Mouse (Mus musculus) G1E (cell line): ENCODE measurements around the gene Adamtsl4. TPM values are rescaled to one million over a fixed set of nuclear protein-coding genes. Genes with fewer than 3 reads are reported as not detected.
"Not testable (repeated sequence)": the region's sequence is repeated elsewhere in the genome, so short reads cannot be mapped to it uniquely, and the experiment has no call there.

Source experiments
- ATAC-seq: 2 replicates; pipeline ENCODE4 v1.8.0; 2016; ENCODE audit warnings: mild to moderate bottlenecking; ENCODE audit not compliant: insufficient number of reproducible peaks, poor library complexity, low FRiP score, severe bottlenecking; ENCODE audit errors: extremely low read depth
- DNase-seq: peaks from one replicate; pipeline ENCODE4 v3.0.0; 2012; ENCODE audit warnings: low spot score
- H3K27me3 ChIP-seq: 2 replicates; pipeline ENCODE4 v1.6.1; 2012; ENCODE audit warnings: mild to moderate bottlenecking, low read length, inconsistent platforms; ENCODE audit not compliant: insufficient read depth
- H3K36me3 ChIP-seq: replicated peaks from 2 replicates; pipeline ENCODE3; 2012; ENCODE audit warnings: mild to moderate bottlenecking, inconsistent platforms
- H3K4me1 ChIP-seq: 2 replicates; pipeline ENCODE4 v1.6.1; 2012; ENCODE audit warnings: low read depth, low read length, inconsistent platforms, mixed read lengths; ENCODE audit not compliant: insufficient read depth
- H3K4me3 ChIP-seq: 2 replicates; pipeline ENCODE4 v1.5.1; 2012; ENCODE audit warnings: low read depth, mild to moderate bottlenecking, inconsistent platforms, low read length, moderate library complexity, mixed read lengths
- H3K9me3 ChIP-seq: replicated peaks from 2 replicates; pipeline ENCODE4 v1.6.1; 2012; ENCODE audit warnings: inconsistent platforms
- CTCF ChIP-seq: IDR thresholded peaks from 2 replicates; pipeline ENCODE4 v1.5.1; 2012; ENCODE audit warnings: low read depth, low read length, inconsistent platforms, mixed read lengths
- GATA1 ChIP-seq: IDR thresholded peaks from 2 replicates; pipeline ENCODE4 v1.6.1; 2012; ENCODE audit warnings: borderline replicate concordance, low read length, inconsistent platforms, mixed read lengths
- GATA2 ChIP-seq: IDR thresholded peaks from 2 replicates; pipeline ENCODE4 v1.6.1; 2012; ENCODE audit warnings: low read depth, low read length, inconsistent platforms, borderline replicate concordance
- POLR2AphosphoS5 ChIP-seq: IDR thresholded peaks from 2 replicates; pipeline ENCODE4 v1.6.1; 2012; ENCODE audit warnings: low read depth, low read length, inconsistent platforms; ENCODE audit not compliant: insufficient replicate concordance
- TAL1 ChIP-seq: conservative IDR thresholded peaks from 2 replicates; pipeline ENCODE4 v1.6.1; 2012; ENCODE audit warnings: low read depth, low read length, inconsistent platforms, mixed read lengths
- polyA plus RNA-seq: library from polyadenylated mRNA; stranded (reverse); fragments of >175 nt; gene quantifications from 2 replicates; pipeline ENCODE4 v1.2.3, GENCODE M21; 2012
- total RNA-seq, 2 experiments: library from RNA; stranded (forward) in 1 of 2; stranded (reverse) in 1 of 2; fragments of 200-1000 nt in 1 of 2; fragments of >200 nt in 1 of 2; fragmentation: Nextera tagmentation in 1 of 2; gene quantifications; 2 replicates each; pipeline ENCODE4 v1.2.3; 2014 to 2017

Gene Adamtsl4
- total and polyA plus RNA-seq, 3 experiments = 0.11 TPM; not detected in 2

DNA sequence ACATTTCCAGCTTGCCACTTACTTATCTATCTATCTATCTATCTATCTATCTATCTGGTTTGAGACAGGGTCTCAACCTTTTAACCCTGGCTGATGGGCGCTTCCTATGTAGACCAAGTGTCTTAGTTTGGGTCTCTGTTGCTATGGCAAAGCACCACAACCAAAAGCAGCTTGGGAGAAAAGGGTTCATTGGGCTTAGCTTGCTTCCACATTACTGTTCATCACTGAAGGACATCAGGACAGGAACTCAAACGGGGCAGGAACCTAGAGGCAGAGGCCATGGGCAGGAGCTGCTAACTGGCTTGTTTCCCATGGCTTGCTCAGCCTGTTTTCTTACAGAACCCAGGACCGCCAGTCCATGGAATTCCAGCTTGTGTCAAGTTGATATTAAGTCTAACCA, 30.6 kb downstream of the Adamtsl4 start:
- no peak for TF ChIP-seq CTCF
- TF ChIP-seq POLR2AphosphoS5 = no peak
- no peak for TF ChIP-seq GATA2
- TF ChIP-seq TAL1 = no peak
- no peak for TF ChIP-seq GATA1
- DNase-seq (no peak), ATAC-seq (no peak)
- Histone ChIP-seq H3K36me3 (peaks cover 34% of the 10 kb centered on the region), H3K9me3 (no peaks in the 10 kb centered on the region), H3K27me3 (no peaks in the 10 kb centered on the region), H3K4me1 (peaks cover 39% of the 10 kb centered on the region), H3K4me3 (no peak overlapping the region)

DNA sequence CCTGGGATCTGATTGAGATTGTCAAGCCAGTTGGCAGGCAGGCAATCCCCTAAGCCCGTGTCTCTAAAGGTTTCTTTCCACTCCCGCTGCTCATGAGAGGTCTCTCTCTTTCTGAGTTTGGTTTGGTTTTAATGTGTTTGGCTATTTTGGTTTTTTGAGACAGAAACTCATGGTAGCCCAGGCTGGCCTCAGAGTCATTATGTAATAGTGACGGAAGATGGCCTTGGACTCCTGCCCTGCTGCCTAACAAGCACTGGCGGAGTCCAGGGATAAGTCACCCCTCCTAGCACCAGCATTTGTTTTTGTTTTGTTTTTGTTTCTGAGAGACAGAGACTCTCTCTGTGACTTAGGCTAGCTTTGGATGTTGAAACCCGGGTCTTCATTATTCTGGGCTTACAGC, 32.3 kb downstream of the Adamtsl4 start:
- peaks cover 43% of the 10 kb centered on the region for H3K4me1 ChIP-seq
- H3K4me3 ChIP-seq = no peak overlapping the region
- TF ChIP-seq CTCF (no peak), TAL1 (no peak), GATA1 (no peak), GATA2 (no peak), POLR2AphosphoS5 (no peak)

GRCm38 (mm10) chr3:95654371-95654770, 33.3 kb downstream of the Adamtsl4 start:
- ATAC-seq, DNase-seq, H3K4me3 ChIP-seq, H3K9me3 ChIP-seq, H3K27me3 ChIP-seq: not testable (repeated sequence)
- peaks cover 10% of the 10 kb centered on the region for H3K36me3 ChIP-seq
- peaks cover 47% of the 10 kb centered on the region for H3K4me1 ChIP-seq

More for the DNA sequence above, 32.3 kb downstream of the Adamtsl4 start:
- DNase-seq (no peak), ATAC-seq (no peak)
- peaks cover 21% of the 10 kb centered on the region for H3K36me3 ChIP-seq
- H3K27me3 ChIP-seq = no peaks in the 10 kb centered on the region
- H3K9me3 ChIP-seq = no peaks in the 10 kb centered on the region

GRCm38 (mm10) chr3:95653473-95654034, 34.2 kb downstream of the Adamtsl4 start:
- DNase-seq (no peak), ATAC-seq (no peak)
- Histone ChIP-seq H3K36me3 (peaks cover 8% of the 10 kb centered on the region), H3K4me1 (peaks cover 47% of the 10 kb centered on the region), H3K4me3 (no peak overlapping the region), H3K9me3 (no peaks in the 10 kb centered on the region), H3K27me3 (no peaks in the 10 kb centered on the region)
- TF ChIP-seq CTCF (no peak), GATA2 (no peak), GATA1 (no peak), TAL1 (no peak), POLR2AphosphoS5 (no peak)

GRCm38 (mm10) chr3:95652871-95653270, 34.8 kb downstream of the Adamtsl4 start:
- Histone ChIP-seq H3K4me3 (no peak overlapping the region), H3K4me1 (peaks cover 50% of the 10 kb centered on the region), H3K9me3 (no peaks in the 10 kb centered on the region), H3K36me3 (peaks cover 13% of the 10 kb centered on the region), H3K27me3 (no peaks in the 10 kb centered on the region)
- no peak for TF ChIP-seq TAL1
- TF ChIP-seq POLR2AphosphoS5 = no peak
- no peak for TF ChIP-seq GATA1
- no peak for TF ChIP-seq CTCF
- TF ChIP-seq GATA2 = no peak
- ATAC-seq (no peak), DNase-seq (no peak)

DNA sequence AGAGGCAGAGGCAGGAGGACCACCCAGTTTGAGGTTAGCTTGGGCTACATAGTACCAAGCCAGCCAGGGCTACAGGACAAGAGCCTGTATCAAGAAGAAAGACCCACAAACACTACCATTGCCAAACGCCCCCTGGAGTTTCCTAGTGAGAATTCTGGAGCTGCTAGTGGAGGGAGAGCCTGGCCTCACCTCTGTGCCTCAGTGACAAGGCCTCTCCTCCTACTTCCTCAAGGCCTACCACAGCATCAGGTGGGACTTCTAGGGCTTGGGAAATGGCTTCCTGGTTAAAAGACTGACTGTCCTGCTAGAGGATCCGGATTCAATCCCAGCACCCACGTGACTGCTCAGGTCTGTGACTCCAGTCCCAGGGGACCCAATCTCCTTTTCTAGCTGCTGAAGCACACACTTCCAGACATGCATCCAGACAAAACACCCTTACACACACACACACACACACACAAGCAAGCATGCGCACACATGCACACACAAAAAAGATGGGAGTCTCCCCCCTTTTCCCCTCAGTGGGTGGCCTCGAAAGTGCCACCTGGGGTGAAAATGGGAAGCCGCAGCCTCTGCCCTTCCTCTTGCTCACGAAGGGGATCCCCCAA, 35.4 kb downstream of the Adamtsl4 start:
- no peaks in the 10 kb centered on the region for H3K27me3 ChIP-seq
- DNase-seq = no peak
- H3K36me3 ChIP-seq = peaks cover 13% of the 10 kb centered on the region
- TF ChIP-seq CTCF (no peak), GATA2 (no peak), POLR2AphosphoS5 (no peak), TAL1 (no peak)
- ATAC-seq = no peak
- no peaks in the 10 kb centered on the region for H3K9me3 ChIP-seq
- no peak overlapping the region for H3K4me3 ChIP-seq
- H3K4me1 ChIP-seq = peaks cover 45% of the 10 kb centered on the region
